Mouse (Mus musculus) bone marrow, adult 2 months (tissue): Measurements from ENCODE around the gene Trp53. TPM values are rescaled to one million over a fixed set of nuclear protein-coding genes. Genes with fewer than 3 reads are reported as not detected.

ENCODE experiments used
- H3K27ac ChIP-seq: fragments of 200-500 bp; 2 replicates; pipeline ENCODE4 v1.5.1; 2012; ENCODE audit warnings: low read depth, mild to moderate bottlenecking, control low read depth, inconsistent platforms, low read length; ENCODE audit not compliant: control insufficient read depth, poor library complexity, insufficient read depth
- H3K4me1 ChIP-seq: fragments of 200-500 bp; 2 replicates; pipeline ENCODE4 v1.6.1; 2011; ENCODE audit warnings: low read length; ENCODE audit not compliant: control insufficient read depth, insufficient read depth
- H3K4me3 ChIP-seq: fragments of 200-500 bp; replicated peaks from 2 replicates; pipeline ENCODE3; 2011; ENCODE audit warnings: mild to moderate bottlenecking, low read depth, low read length, control low read depth; ENCODE audit not compliant: control insufficient read depth
- CTCF ChIP-seq: fragments of 200-500 bp; IDR thresholded peaks from 2 replicates; pipeline ENCODE4 v1.5.1; 2011; ENCODE audit warnings: low read length, control low read depth; ENCODE audit not compliant: control insufficient read depth, insufficient read depth
- POLR2A ChIP-seq: fragments of 200-500 bp; IDR thresholded peaks from 2 replicates; pipeline ENCODE4 v1.6.1; 2011; ENCODE audit warnings: low read depth, mild to moderate bottlenecking, control low read depth, low read length, borderline replicate concordance; ENCODE audit not compliant: control insufficient read depth
- WGBS: fragments of 180-500 bp; shearing (Covaris S2); methylation state at CpG from one replicate; pipeline ENCODE4 v1.1.7; 2018; 5-methylcytosine and 5-hydroxymethylcytosine counted together
- polyA plus RNA-seq: library from polyadenylated mRNA; stranded (reverse); fragments of >200 nt; gene quantifications from 2 replicates; pipeline ENCODE4 v1.2.4, GENCODE M21; 2011; ENCODE audit warnings: low replicate concordance; ENCODE audit not compliant: missing spikeins, insufficient read depth, insufficient read length

Gene Trp53
- polyA plus RNA-seq, 1 experiment: 71.7 TPM

GRCm38 (mm10) chr11:69600098-69600497, 19.9 kb downstream of the Trp53 start:
- WGBS: 63% methylated on average over 6 of the region's 6 CpGs

GRCm38 (mm10) chr11:69601768-69602167, 21.6 kb downstream of the Trp53 start:
- TF ChIP-seq POLR2A (no peak), CTCF (no peak)
- Histone ChIP-seq H3K4me1 (no peaks in the 10 kb centered on the region), H3K4me3 (no peak overlapping the region), H3K27ac (no peak overlapping the region)
- 57% methylated on average over 3 of the region's 3 CpGs for WGBS

More at GRCm38 (mm10) chr11:69600098-69600497, 19.9 kb downstream of the Trp53 start:
- Histone ChIP-seq H3K4me3 (no peak overlapping the region), H3K4me1 (no peaks in the 10 kb centered on the region), H3K27ac (no peak overlapping the region)
- no peak for TF ChIP-seq POLR2A
- no peak for TF ChIP-seq CTCF

GRCm38 (mm10) chr11:69603516-69603915, 23.4 kb downstream of the Trp53 start:
- 83% methylated on average over 8 of the region's 8 CpGs for WGBS
- no peak overlapping the region for H3K4me3 ChIP-seq
- TF ChIP-seq CTCF (no peak), POLR2A (no peak)
- no peak overlapping the region for H3K27ac ChIP-seq
- no peaks in the 10 kb centered on the region for H3K4me1 ChIP-seq

- Histone ChIP-seq H3K4me3 (no peak overlapping the region), H3K27ac (no peak overlapping the region), H3K4me1 (no peaks in the 10 kb centered on the region)
- 57% methylated on average over 3 of the region's 3 CpGs for WGBS
- TF ChIP-seq POLR2A: no peak
- TF ChIP-seq CTCF: no peak
Measured at GRCm38 (mm10) chr11:69604347-69604746, 24.2 kb downstream of the Trp53 start.

- no peaks in the 10 kb centered on the region for H3K4me1 ChIP-seq
- WGBS: under 1% methylated on average over 73 of the region's 73 CpGs
- peak overlapping the region; percentile 67 for H3K4me3 ChIP-seq
- H3K27ac ChIP-seq: peak overlapping the region; percentile 51
- TF ChIP-seq CTCF (no peak), POLR2A (no peak)
Measured at GRCm38 (mm10) chr11:69604795-69605664, 24.9 kb downstream of the Trp53 start.

GRCm38 (mm10) chr11:69605726-69606490, 25.7 kb downstream of the Trp53 start, which contains the start of gene Atp1b2:
Gene Atp1b2, minus strand, starts transcription at chr11:69605942.
- Histone ChIP-seq H3K27ac (peak within 1 kb of the TSS; percentile 51), H3K4me1 (no peaks in the 10 kb centered on the region; the same call in 1 of the 2 replicates), H3K4me3 (peak within 1 kb of the TSS; percentile 67)
- TF ChIP-seq CTCF (no peak), POLR2A (peak; percentile 90; the same call in 1 of the 2 replicates)
- 2% methylated on average over 32 of the region's 32 CpGs for WGBS

- H3K4me3 ChIP-seq: peak overlapping the region; percentile 21
- 75% methylated on average over 2 of the region's 2 CpGs for WGBS
- H3K27ac ChIP-seq: peak overlapping the region; percentile 39; the same call in 1 of the 2 replicates
Measured at GRCm38 (mm10) chr11:69606491-69606795, 26.3 kb downstream of the Trp53 start.

GRCm38 (mm10) chr11:69606832-69607231, 26.7 kb downstream of the Trp53 start:
- Histone ChIP-seq H3K4me3 (no peak overlapping the region), H3K4me1 (no peaks in the 10 kb centered on the region; the same call in 1 of the 2 replicates), H3K27ac (no peak overlapping the region)
- TF ChIP-seq CTCF: no peak
- WGBS: 61% methylated on average over 2 of the region's 2 CpGs

More at GRCm38 (mm10) chr11:69606491-69606795, 26.3 kb downstream of the Trp53 start:
- TF ChIP-seq CTCF (no peak), POLR2A (no peak)
- no peaks in the 10 kb centered on the region; the same call in 1 of the 2 replicates for H3K4me1 ChIP-seq
